Mouse (Mus musculus) lung, postnatal 25 days (tissue): Measurements from ENCODE around the gene Rars2.
"Not testable (repeated sequence)": the region's sequence is repeated elsewhere in the genome, so short reads cannot be mapped to it uniquely, and the experiment has no call there.

Source experiments
- DNase-seq: peaks from one replicate; pipeline ENCODE4 v3.0.0; 2022; ENCODE audit warnings: low spot score

Gene Rars2

GRCm38 (mm10) chr4:34614630-34615094, at the start of gene Rars2, which contains the start of gene Orc3:
Gene Rars2, plus strand, starts transcription at chr4:34614957.
Gene Orc3, minus strand, starts transcription at chr4:34614944.
- DNase-seq: peak; percentile 93

- no peak for DNase-seq
These were observed 48.5 kb upstream of the Rars2 start for GRCm38 (mm10) chr4:34566226-34566625.

DNA sequence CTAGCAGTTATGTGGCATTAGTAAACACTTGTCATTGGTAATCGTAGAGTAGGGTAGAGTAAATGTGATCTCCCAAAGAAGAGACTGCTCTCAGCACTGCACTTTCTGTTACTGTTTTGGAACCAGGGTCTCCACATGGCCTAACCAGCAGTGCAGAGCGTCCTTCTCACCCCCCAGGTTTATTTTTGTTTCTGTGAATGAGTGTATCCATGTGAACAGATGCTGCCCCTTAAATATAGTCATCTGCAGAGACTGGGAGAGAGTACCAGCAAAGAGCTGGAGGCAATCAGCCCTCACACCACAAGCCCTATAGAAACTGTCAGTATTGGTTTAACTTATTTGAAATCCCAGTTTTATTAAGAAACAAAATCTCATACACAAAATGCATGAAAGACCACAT, 41.9 kb upstream of the Rars2 start:
- DNase-seq: no peak

GRCm38 (mm10) chr4:34577028-34577427, 37.7 kb upstream of the Rars2 start:
- no peak for DNase-seq

GRCm38 (mm10) chr4:34579215-34579614, 35.5 kb upstream of the Rars2 start:
- no peak for DNase-seq

DNA sequence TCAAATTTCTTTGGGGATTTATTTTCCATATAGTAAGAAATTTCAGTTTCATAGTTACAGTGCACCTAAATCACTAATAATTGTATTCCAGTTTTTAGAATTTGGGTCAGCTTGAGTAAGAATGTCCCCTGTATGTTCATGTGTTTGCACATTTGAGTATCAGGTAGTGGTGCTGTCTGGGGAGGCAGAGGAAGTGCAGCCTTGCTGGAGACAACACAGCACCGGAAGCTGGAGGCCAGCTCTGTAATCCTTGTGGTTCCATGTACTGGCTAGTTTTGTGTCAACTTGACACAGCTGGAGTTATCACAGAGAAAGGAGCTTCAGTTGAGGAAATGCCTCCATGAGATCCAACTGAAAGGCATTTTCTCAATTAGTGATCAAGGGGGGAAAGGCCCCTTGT, 33.3 kb upstream of the Rars2 start:
- not testable (repeated sequence) for DNase-seq

DNA sequence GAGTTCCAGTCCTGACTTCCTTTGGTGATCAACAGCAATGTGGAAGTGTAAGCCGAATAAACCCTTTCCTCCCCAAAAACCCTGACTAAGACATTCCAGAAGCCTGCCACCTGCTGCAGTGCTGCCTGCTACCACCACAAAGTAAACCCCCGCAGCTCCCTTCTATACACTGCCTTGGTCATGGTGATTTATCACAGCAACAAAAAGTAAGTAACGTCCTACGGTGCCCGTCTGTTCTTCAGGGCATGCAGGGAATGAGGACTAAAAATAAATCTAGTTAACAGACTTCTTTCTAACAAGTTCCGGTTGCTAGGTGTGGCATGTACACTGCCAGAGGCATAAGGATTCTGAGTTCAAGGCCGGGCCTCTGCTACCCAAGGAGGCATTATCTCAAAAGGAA, 32.8 kb upstream of the Rars2 start:
- DNase-seq: no peak

- DNase-seq: no peak
These were observed 32.3 kb upstream of the Rars2 start for GRCm38 (mm10) chr4:34582476-34582875.

DNA sequence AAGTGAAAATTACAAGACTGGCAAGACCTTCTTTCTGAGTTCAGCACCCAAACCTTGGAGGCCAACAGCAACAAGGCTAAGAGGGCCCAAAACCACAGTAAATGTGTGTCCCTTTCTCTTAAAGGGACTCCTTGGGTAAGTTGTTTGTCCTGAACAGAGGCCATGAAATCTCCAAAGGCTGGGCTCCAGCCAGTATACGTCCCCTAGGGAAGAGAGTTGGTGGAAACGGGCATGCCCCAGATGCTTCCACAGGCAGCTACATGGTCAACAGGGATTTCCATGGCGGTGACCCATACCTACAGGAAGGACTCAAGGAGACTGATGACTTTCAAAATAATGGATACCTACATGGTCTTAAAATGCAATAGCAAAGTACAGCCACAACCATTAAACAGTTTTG, 31.3 kb upstream of the Rars2 start:
- DNase-seq: no peak

- no peak for DNase-seq
These were observed 29.7 kb upstream of the Rars2 start for GRCm38 (mm10) chr4:34584871-34585607.

- no peak for DNase-seq
These were observed 11.6 kb upstream of the Rars2 start for GRCm38 (mm10) chr4:34603123-34603522.

DNA sequence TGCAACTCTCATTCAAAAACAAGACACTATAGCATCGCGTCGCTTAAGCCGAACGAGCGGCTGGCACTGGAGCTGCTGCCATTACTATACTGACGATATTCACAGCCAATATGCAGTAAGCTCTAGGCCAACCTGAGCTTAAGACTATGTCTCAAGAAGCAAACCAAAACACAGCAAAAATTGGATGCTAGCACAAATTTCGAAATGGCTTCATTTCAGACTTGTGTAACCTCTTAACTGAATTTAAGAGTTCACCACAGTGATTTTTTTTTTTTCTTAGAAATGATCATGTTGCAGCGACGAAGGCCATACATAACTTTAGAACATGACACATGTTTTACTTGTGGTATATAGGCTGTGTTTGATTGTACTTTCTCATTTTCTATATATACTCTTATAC, 8.1 kb upstream of the Rars2 start:
- DNase-seq: no peak

- peak; percentile 9 for DNase-seq
These were observed 1.1 kb upstream of the Rars2 start for GRCm38 (mm10) chr4:34613571-34614145.

- DNase-seq: no peak
These were observed 546 bp downstream of the Rars2 start for GRCm38 (mm10) chr4:34615303-34615702.

DNA sequence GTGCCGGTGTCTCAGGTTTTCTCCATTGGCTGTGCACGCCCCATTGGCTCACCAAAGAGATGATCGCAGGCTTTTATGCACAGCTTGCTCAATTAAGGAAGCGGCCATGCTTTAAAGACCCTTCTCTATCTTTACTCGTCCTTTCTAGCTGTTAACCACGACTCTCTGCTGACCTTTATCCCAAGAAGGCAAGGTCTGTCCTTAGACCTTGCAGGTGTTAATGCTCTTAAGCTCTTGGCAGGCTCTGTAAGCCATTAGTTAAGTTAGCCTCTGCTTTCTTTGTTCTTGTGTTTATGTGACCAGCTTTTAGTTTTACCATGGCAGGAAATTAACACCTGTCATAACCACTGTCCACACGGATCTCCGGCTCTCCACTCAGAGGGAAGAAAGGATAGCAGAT, 1.4 kb downstream of the Rars2 start:
- no peak for DNase-seq

DNA sequence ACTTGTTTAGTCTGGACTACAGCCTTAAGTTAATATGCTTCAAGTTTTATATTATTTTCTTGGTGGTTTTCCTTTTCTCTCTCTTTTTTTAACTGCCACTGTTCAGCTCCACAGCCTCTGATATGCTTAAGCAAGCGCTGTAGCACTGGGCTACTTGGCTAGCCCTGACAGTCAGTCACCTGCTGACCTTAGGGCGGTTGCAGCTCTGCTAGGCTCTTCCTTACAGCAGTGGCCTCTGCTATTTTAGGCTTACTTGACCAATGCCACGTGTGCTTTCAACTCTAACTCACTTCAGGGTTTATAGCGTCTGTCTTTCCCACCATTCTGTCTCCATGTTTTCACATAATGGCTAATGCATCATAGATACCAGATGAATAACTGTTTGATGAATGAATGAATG, 10.8 kb downstream of the Rars2 start:
- no peak for DNase-seq

DNA sequence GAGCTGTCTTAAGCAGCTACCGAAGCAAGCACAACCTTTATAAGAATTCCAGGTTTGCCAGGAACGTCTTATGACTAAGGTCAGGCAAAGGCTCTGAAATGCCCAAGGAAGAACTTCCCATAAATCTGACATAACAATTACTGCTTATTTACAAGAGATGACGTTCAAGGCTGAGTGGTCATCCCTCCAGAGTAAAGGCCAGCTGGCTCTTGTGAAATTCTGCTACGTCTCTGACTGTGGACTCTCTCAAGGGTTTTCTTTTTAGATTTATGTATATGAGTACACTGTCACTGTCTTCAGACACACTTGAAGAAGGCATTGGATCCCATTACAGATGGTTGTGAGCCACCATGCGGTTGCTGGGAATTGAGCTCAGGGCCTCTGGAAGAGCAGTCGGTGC, 11.6 kb downstream of the Rars2 start:
- no peak for DNase-seq

- DNase-seq: no peak
These were observed 15.2 kb downstream of the Rars2 start for GRCm38 (mm10) chr4:34629956-34630355.

GRCm38 (mm10) chr4:34634129-34634528, 19.4 kb downstream of the Rars2 start:
- no peak for DNase-seq

DNA sequence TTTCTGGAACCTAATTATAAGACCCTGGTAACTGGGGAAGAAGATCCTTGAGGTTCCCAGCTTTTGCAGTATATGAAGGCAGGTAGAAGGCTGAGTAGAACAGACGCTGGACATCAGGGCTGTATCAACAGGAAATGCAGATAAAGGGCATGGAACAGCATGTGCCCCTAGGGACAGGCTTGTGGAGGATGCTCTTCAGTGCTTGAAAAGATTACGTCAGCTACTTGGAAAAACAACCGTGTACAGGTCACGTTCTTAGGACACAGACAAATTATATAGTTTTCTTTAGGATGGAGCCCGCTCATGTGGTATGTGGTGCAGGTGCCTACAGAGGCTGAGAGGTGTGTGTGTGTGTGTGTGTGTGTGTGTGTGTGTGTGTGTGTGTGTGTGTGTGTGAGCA, 21.3 kb downstream of the Rars2 start:
- no peak for DNase-seq

GRCm38 (mm10) chr4:34637386-34637785, 22.6 kb downstream of the Rars2 start:
- DNase-seq: no peak

- no peak for DNase-seq
These were observed 23.1 kb downstream of the Rars2 start for GRCm38 (mm10) chr4:34637851-34638250.

DNA sequence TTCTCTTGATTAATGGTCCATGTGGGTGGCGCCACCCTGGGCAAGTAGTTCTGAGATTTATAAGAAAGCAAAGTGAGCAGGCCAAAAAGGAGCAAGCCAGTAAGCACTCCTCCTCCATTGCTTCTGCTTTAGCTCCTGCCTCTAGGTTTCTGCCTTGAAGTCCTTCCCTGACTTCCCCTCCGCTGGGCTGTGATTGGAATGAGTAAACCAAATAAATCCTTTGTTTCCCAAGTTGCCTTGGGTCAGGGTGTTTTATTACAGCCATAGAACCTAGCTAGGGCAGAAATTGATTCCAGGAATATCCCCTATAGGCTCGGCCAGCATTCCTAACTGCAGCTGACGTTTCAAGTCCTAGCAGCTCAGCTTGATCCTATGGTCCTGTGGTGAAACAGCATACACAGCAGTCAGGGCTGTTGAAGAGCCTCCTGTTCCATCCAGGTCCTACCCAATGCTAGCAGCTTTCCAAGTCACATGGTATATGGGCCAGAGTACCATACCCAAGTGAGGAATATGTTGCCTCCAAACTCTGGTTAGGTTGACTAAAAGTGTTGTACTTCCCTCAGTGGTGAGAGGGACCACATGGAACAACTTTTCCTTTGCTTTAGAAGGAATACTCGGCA, 25.1 kb downstream of the Rars2 start:
- DNase-seq: no peak
